Mouse (Mus musculus): ENCODE measurements at regions not wholly inside any gene's neighbourhood (a gene's known extent, or its start where the extent isn't known, plus 50 kb on each side); places are given as distances from the start of the nearest gene placed in this dataset.

DNA sequence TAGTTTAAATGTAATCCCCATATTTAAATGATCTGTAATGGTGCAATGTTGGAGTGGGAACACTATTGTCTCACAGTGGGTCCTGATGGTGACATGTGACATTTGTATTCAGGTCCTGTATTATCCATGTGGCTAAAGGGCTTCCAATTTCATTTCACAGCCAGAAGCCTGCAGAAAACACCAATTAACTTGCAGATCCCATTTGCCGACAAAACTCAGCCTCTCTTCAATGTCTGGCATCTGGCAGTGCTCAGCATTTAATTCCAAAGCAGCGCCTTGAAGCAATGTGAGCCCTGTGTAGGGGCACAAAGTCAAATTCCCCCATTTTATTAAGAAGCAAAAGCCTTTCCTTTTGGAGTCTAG, 277.0 kb upstream of the Smim15 start:
- H3K9me3 ChIP-seq, result no peaks in the 10 kb centered on the region
- peak overlapping the region; percentile 68 for H3K27ac ChIP-seq (replicated peaks)
- no peaks in the 10 kb centered on the region for H3K36me3 ChIP-seq
- no peak overlapping the region for H3K9ac ChIP-seq (replicated peaks)
- peaks cover 27% of the 10 kb centered on the region for H3K4me1 ChIP-seq
- H3K27me3 ChIP-seq, result no peaks in the 10 kb centered on the region
- no peak overlapping the region for H3K4me2 ChIP-seq (replicated peaks)
- ATAC-seq (replicated peaks), result peak; percentile 95
- 2% methylated on average over 2 of the region's 2 CpGs for WGBS
- H3K4me3 ChIP-seq, result no peak overlapping the region

DNA sequence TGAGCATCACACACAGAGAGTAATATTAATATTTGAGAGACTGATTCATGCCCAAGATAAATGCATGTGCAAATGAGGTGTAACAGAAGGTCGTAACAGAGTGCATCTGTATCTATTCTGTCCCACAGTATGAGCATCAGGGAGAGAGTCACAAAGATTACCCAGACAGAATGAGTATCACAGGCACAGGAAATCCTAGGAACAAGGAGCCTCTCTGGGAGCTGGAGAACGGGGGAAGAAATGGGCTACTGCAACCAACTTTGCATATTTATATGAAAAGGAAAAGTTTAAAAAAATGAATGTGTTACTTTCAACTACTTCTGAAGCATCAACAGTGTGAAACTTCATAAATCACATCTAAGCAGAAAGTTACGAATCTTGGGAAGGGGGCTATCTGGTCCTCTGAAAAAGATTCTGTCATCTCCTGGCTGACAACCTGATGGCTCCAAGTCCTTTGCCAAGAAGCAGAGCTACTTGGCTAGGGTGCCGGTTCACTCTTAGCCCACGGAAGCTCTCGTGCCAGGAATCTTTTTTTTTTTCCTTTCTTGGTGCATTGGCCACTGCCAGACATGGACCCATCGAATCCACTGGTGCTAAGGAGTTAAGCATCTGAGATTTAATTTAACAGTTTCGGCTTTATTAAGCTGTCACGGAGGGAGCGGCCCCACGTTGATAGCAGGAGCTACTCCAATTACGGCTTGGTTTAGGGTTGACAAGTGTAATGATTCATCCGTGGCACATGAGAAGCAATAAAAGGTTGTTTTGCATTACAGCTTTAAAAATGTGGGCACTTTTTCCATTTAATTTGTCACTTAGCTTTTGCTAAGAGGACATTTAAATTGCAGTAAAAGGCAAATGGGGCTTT, 277.6 kb upstream of the Smim15 start:
- Histone ChIP-seq H3K9ac (replicated peaks) (no peak overlapping the region), H3K27me3 (no peaks in the 10 kb centered on the region), H3K4me3 (no peak overlapping the region), H3K9me3 (no peaks in the 10 kb centered on the region), H3K4me1 (peaks cover 27% of the 10 kb centered on the region), H3K36me3 (no peaks in the 10 kb centered on the region), H3K4me2 (replicated peaks) (no peak overlapping the region; the same call in 1 of the 2 replicates), H3K27ac (replicated peaks) (peak overlapping the region; percentile 68)
- ATAC-seq (replicated peaks), result peak; percentile 92
- WGBS, result 16% methylated on average over 13 of the region's 13 CpGs

DNA sequence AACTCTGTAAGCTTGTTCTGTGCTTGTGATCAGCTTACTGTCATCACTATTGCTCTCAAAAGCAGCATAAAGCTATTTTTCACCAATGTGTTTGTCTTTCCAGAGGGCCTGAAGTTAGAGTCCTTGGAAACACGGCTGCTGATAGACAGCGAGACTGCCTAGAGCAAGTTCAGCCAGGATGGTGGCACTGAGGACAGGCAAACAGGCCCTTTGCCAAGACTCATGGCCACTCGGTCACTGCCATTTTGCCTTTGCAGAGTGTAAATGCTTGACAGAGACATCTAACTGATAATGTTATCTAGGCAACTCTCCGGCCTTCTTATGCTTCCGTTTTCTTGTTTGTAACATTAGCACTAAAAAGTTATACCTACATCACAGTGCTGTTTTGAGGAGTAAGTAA, 280.3 kb upstream of the Smim15 start:
- no peak overlapping the region for H3K4me3 ChIP-seq
- peaks cover 27% of the 10 kb centered on the region for H3K4me1 ChIP-seq
- 87% methylated on average over 5 of the region's 5 CpGs for WGBS

DNA sequence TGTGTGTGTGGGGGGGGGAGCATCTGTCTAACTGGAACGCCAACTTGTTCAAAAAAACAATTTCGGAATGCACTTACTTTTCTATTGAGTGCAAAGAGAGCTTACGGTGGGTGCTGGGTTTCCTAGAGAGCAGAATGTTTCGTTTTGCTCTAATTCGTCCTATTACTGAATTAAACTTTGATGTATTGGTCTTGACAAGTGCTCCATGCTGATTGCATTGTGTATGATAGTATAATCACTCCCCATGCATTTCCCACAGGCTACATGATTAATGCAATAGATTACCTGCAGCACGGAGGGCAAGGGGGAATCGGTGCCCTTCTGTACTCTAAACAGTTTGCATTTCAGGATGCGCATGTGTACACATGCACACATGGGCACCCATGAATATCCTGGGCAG, 283.7 kb upstream of the Smim15 start:
- no peaks in the 10 kb centered on the region for H3K27me3 ChIP-seq
- no peaks in the 10 kb centered on the region for H3K9me3 ChIP-seq
- ATAC-seq (replicated peaks), result no peak
- no peak overlapping the region for H3K27ac ChIP-seq (replicated peaks)
- no peak overlapping the region for H3K4me2 ChIP-seq (replicated peaks)
- H3K4me3 ChIP-seq, result no peak overlapping the region
- 77% methylated on average over 8 of the region's 8 CpGs for WGBS
- H3K4me1 ChIP-seq, result peaks cover 3% of the 10 kb centered on the region
- no peak overlapping the region for H3K9ac ChIP-seq (replicated peaks)
- H3K36me3 ChIP-seq, result no peaks in the 10 kb centered on the region

More for the DNA sequence above, 280.3 kb upstream of the Smim15 start:
- Histone ChIP-seq H3K9ac (replicated peaks) (no peak overlapping the region), H3K36me3 (no peaks in the 10 kb centered on the region), H3K27me3 (no peaks in the 10 kb centered on the region), H3K4me2 (replicated peaks) (no peak overlapping the region), H3K27ac (replicated peaks) (no peak overlapping the region), H3K9me3 (no peaks in the 10 kb centered on the region)
- ATAC-seq (replicated peaks), result no peak

DNA sequence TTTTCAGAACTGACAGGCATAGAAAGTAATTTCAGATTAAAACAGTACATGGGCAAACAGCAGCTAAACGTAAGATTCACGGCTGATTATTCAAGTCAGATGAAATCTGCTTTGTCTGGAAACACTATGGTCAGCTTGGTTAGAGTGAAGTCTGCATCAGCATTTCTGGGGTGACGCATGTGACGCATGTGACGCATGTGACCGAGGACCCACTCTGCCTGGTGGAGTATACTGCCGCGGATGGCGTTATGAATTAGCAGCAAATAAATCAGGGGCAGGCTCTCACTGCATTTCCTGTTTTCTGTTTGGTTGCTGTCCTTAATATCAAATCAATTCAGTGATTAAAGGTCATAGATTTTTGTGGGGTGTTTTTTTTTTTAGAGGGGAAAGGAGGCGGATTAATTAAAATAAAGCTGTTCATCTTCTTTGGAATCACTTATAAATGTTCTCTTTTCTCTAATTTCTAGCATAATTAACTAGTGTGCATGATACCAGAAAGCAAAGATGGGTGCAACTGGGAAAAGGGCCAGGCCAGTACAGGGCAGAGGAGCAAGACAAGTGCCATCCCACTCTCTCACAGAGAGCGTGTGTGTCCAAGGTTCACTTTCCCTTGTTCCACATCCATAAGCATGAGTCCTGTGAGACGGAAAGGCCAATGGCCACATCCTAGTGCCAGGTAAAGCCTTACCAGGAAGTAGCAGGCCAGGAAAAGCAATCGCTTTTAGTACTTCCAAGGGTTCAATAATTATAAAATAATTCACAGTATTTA, 285.7 kb upstream of the Smim15 start:
- H3K4me2 ChIP-seq (replicated peaks), result no peak overlapping the region
- no peaks in the 10 kb centered on the region for H3K9me3 ChIP-seq
- H3K27me3 ChIP-seq, result no peaks in the 10 kb centered on the region
- 88% methylated on average over 13 of the region's 13 CpGs for WGBS
- no peak overlapping the region for H3K9ac ChIP-seq (replicated peaks)
- H3K27ac ChIP-seq (replicated peaks), result no peak overlapping the region
- H3K4me3 ChIP-seq, result no peak overlapping the region
- H3K4me1 ChIP-seq, result no peaks in the 10 kb centered on the region
- ATAC-seq (replicated peaks), result no peak
- H3K36me3 ChIP-seq, result no peaks in the 10 kb centered on the region

DNA sequence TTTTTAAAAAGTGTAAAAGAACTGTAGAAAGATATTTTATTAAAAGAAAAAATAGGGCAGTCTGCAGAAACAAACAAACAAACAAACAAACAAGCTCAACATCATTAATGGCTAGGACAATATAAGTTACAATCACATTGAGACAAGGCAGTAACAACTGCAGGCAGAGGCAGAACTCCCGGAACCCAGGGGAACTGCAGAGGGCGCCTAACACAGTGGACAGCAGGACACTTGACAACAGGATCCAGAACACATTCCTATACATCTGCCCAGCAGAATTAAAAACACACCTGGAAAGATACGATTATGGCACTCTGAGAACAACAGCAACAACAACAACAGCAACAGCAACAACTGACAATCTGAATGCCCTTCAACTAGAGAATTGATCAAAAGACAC, 291.5 kb upstream of the Smim15 start:
- no peaks in the 10 kb centered on the region for H3K27me3 ChIP-seq
- no peaks in the 10 kb centered on the region for H3K4me1 ChIP-seq
- H3K36me3 ChIP-seq, result no peaks in the 10 kb centered on the region
- H3K27ac ChIP-seq (replicated peaks), result no peak overlapping the region
- ATAC-seq (replicated peaks), result no peak
- H3K9ac ChIP-seq (replicated peaks), result no peak overlapping the region
- no peak overlapping the region for H3K4me2 ChIP-seq (replicated peaks)
- H3K9me3 ChIP-seq, result no peaks in the 10 kb centered on the region
- WGBS, result 70% methylated on average over 3 of the region's 3 CpGs
- no peak overlapping the region for H3K4me3 ChIP-seq

DNA sequence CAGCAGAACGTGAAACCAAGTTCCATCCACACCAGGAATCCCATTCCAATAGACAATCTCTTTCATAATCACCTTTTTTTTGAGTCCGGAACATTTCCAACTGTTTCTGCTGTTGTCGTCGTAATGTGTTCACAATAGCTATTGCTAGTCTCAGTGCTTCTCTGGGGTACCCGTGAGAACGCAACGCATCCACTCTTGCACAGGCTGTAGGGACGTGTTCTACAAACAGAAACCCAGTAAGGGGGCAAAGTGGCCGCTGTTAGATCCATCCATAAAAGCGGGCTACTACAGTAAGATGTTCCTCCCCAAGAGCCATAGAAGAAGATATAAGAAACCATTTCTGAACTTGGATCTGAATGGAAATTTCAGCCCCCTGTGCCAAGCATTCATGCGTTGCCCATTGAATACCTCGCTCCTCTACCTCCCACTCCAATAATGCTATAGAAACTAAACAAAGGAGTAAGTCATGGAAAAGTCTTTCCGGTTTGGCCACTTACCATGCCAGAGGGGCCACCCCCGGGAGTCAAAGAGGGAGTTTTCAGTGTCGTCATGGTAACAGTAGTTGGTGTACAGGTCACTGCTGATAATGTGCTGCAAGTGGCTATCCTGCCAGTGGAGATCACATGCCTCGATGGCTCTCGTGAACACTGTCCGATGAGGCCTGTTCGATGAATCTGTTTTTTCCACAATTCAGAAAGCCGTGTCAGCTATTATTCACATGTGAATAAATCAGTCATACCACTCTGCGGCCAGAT, 300.6 kb upstream of the Smim15 start:
- Histone ChIP-seq H3K4me1 (peaks cover 6% of the 10 kb centered on the region; the same call in 1 of the 2 replicates), H3K4me3 (no peak overlapping the region), H3K36me3 (peaks cover 25% of the 10 kb centered on the region), H3K9me3 (no peaks in the 10 kb centered on the region), H3K27ac (replicated peaks) (no peak overlapping the region), H3K4me2 (replicated peaks) (no peak overlapping the region), H3K27me3 (no peaks in the 10 kb centered on the region), H3K9ac (replicated peaks) (no peak overlapping the region)
- 39% methylated on average over 21 of the region's 21 CpGs for WGBS
- no peak for ATAC-seq (replicated peaks)

DNA sequence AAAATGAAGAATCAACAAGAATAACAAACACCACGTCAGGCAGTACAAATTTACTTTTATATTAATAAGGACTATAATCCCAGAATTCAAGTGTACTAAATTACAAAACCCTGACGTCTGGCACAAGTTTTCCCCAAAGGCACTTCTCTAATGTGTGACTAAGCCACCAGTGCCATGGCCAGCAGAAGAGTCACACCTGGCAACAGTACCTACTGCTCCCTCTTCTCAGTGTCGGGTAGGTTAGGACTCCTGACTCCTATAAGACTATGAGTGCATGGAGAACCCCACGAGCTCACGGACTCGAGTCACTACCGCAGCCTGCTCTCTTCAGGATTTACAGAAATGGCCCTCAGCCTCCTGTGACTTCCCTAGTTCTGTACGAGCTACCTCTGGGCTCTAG, 307.7 kb upstream of the Smim15 start:
- WGBS, result 87% methylated on average over 8 of the region's 8 CpGs
- H3K9ac ChIP-seq (replicated peaks), result no peak overlapping the region
- no peak overlapping the region for H3K4me3 ChIP-seq
- no peak overlapping the region for H3K27ac ChIP-seq (replicated peaks)
- H3K36me3 ChIP-seq, result peaks cover 21% of the 10 kb centered on the region
- no peak for ATAC-seq (replicated peaks)
- no peaks in the 10 kb centered on the region for H3K4me1 ChIP-seq
- no peaks in the 10 kb centered on the region for H3K27me3 ChIP-seq
- no peaks in the 10 kb centered on the region for H3K9me3 ChIP-seq
- no peak overlapping the region for H3K4me2 ChIP-seq (replicated peaks)

DNA sequence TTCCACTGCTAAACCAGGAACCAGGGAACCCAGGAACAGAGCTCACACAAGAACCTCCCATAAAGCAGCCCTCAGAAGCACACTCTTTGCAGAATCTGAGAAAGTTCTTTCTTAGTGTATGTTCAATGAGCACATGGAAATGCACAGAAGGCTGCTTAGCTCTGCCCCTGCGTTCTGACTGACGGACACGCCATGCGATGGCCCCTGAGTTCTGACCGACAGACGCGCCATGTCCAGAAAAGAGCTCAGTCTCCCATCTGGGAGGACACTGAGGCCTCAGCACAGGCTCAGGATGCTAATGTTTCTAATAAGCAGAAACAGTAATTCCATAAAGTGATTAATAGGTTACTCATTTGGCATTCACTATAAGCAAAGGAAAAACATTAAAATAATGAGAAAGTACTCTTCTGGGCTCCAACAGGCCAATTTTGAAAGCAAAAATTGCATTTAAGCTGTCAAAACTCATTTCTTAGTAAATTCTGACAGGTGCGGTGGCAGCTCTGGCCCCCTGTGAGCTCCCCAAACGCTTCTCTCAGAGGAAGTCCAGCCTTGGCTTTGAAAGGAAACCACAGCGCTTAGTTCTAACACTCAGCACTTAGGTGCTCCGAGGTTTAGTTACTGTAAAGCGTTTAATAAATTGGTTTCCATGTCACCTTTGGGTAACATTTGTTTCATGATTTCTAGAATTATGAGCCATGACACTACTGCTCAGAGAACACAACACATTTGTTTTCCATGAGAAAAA, 309.9 kb upstream of the Smim15 start:
- Histone ChIP-seq H3K27ac (replicated peaks) (no peak overlapping the region), H3K4me2 (replicated peaks) (no peak overlapping the region), H3K9me3 (no peaks in the 10 kb centered on the region), H3K4me1 (no peaks in the 10 kb centered on the region), H3K9ac (replicated peaks) (no peak overlapping the region), H3K27me3 (no peaks in the 10 kb centered on the region), H3K4me3 (no peak overlapping the region), H3K36me3 (peaks cover 34% of the 10 kb centered on the region)
- ATAC-seq (replicated peaks), result no peak
- WGBS, result 92% methylated on average over 12 of the region's 12 CpGs

DNA sequence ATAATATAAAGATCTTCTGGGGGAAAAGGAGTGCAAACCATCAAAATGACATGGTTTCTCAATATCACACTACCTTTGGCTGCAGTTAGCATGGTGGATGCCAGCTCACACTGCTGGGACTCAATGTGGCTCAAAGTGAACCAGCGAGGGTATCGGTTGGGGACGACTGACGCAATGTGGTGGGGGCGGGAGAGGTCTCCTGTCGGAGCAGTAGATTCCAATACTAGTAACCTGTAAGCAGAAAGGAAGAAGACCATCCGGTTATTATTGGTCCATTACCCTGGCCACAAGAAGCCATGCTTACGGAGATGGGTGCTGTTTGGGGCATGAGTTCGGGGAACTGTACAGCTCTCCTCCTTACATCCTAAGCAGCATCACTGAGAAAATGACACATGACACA, 313.3 kb upstream of the Smim15 start:
- ATAC-seq (replicated peaks), result no peak
- no peak overlapping the region for H3K9ac ChIP-seq (replicated peaks)
- no peak overlapping the region for H3K27ac ChIP-seq (replicated peaks)
- H3K4me3 ChIP-seq, result no peak overlapping the region
- H3K4me2 ChIP-seq (replicated peaks), result no peak overlapping the region
- no peaks in the 10 kb centered on the region for H3K27me3 ChIP-seq
- H3K9me3 ChIP-seq, result no peaks in the 10 kb centered on the region
- H3K36me3 ChIP-seq, result peaks cover 54% of the 10 kb centered on the region
- WGBS, result 92% methylated on average over 9 of the region's 9 CpGs
- no peaks in the 10 kb centered on the region for H3K4me1 ChIP-seq

DNA sequence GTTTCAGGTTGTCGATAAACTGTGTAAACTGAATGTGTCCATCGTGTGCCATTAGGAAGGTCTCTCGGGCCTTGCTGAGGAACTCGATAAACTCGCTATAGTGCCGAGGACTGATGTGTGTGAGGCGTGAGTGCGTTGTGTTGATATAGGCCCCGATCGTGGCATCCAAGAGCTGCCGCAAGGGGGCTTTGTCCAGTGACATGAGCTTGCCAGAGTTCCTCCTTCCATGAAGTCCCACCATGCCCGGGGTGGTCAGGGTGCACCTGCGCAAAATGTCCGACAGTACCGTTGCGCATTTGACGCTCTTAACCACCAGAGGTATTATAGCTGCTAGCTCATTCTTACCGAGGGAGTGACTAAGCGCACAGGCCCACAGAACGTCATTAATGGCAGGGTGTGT, 317.8 kb upstream of the Smim15 start:
- H3K4me2 ChIP-seq (replicated peaks), result no peak overlapping the region
- H3K27me3 ChIP-seq, result no peaks in the 10 kb centered on the region
- no peak overlapping the region for H3K9ac ChIP-seq (replicated peaks)
- H3K36me3 ChIP-seq, result peaks cover 55% of the 10 kb centered on the region
- H3K4me1 ChIP-seq, result no peaks in the 10 kb centered on the region
- H3K4me3 ChIP-seq, result no peak overlapping the region
- ATAC-seq (replicated peaks), result no peak
- H3K9me3 ChIP-seq, result no peaks in the 10 kb centered on the region
- no peak overlapping the region for H3K27ac ChIP-seq (replicated peaks)
- 95% methylated on average over 20 of the region's 20 CpGs for WGBS
